Mouse (Mus musculus) cortical plate, adult 2 months (tissue): ENCODE measurements around the gene Clic4. TPM values are rescaled to one million over a fixed set of nuclear protein-coding genes. Genes with fewer than 3 reads are reported as not detected.

ENCODE experiments used
- H3K27ac ChIP-seq: fragments of 200-500 bp; 2 replicates; pipeline ENCODE4 v1.5.1; 2012; ENCODE audit warnings: low read length, control low read depth, inconsistent platforms; ENCODE audit not compliant: insufficient read depth
- H3K4me1 ChIP-seq: fragments of 200-500 bp; 2 replicates; pipeline ENCODE4 v1.6.1; 2011; ENCODE audit warnings: low read length; ENCODE audit not compliant: control insufficient read depth, insufficient read depth
- H3K4me3 ChIP-seq: fragments of 200-500 bp; 2 replicates; pipeline ENCODE4 v1.5.1; 2011; ENCODE audit warnings: mild to moderate bottlenecking, low read length, control low read depth; ENCODE audit not compliant: insufficient read depth
- CTCF ChIP-seq: fragments of 200-500 bp; IDR thresholded peaks from 2 replicates; pipeline ENCODE4 v1.5.1; 2011; ENCODE audit warnings: mild to moderate bottlenecking, control low read depth, low read length; ENCODE audit not compliant: insufficient read depth; ENCODE audit errors: extremely low read depth
- POLR2A ChIP-seq: fragments of 200-500 bp; IDR thresholded peaks from 2 replicates; pipeline ENCODE4 v1.6.1; 2011; ENCODE audit warnings: mild to moderate bottlenecking, low read length, control low read depth; ENCODE audit not compliant: insufficient read depth; ENCODE audit errors: extremely low read depth
- polyA plus RNA-seq: library from polyadenylated mRNA; depleted of rRNA; stranded (reverse); fragments of >200 nt; gene quantifications from 2 replicates; pipeline ENCODE4 v1.2.3, GENCODE M21; 2012

Gene Clic4
- polyA plus RNA-seq, 1 experiment, result 65.8 TPM

- Histone ChIP-seq H3K4me3 (no peak overlapping the region), H3K27ac (no peak overlapping the region)
- no peak for TF ChIP-seq POLR2A
- no peak for TF ChIP-seq CTCF
Measured at GRCm38 (mm10) chr4:135309726-135310125, 37.1 kb upstream of the Clic4 start.

GRCm38 (mm10) chr4:135309112-135309659 is 36.6 kb upstream of the Clic4 start:
- H3K4me3 ChIP-seq, result no peak overlapping the region
- TF ChIP-seq POLR2A (no peak), CTCF (no peak)
- H3K4me1 ChIP-seq, result peaks cover 2% of the 10 kb centered on the region; the same call in 1 of the 2 replicates
- H3K27ac ChIP-seq, result no peak overlapping the region

More at GRCm38 (mm10) chr4:135309726-135310125, 37.1 kb upstream of the Clic4 start:
- peaks cover 2% of the 10 kb centered on the region; the same call in 1 of the 2 replicates for H3K4me1 ChIP-seq

GRCm38 (mm10) chr4:135306971-135307632 is 34.5 kb upstream of the Clic4 start:
- Histone ChIP-seq H3K4me3 (no peak overlapping the region), H3K4me1 (no peaks in the 10 kb centered on the region), H3K27ac (peak overlapping the region; percentile 55; the same call in 1 of the 2 replicates)
- no peak for TF ChIP-seq CTCF
- no peak for TF ChIP-seq POLR2A

GRCm38 (mm10) chr4:135306533-135306932 is 33.9 kb upstream of the Clic4 start:
- H3K4me1 ChIP-seq, result no peaks in the 10 kb centered on the region
- TF ChIP-seq CTCF, result no peak
- no peak for TF ChIP-seq POLR2A
- H3K4me3 ChIP-seq, result no peak overlapping the region
- H3K27ac ChIP-seq, result peak overlapping the region; percentile 55; the same call in 1 of the 2 replicates

- no peak overlapping the region for H3K4me3 ChIP-seq
- H3K4me1 ChIP-seq, result no peaks in the 10 kb centered on the region
- TF ChIP-seq POLR2A (no peak), CTCF (no peak)
- no peak overlapping the region for H3K27ac ChIP-seq
Measured at GRCm38 (mm10) chr4:135302261-135302660, 29.6 kb upstream of the Clic4 start.

- Histone ChIP-seq H3K4me3 (no peak overlapping the region), H3K27ac (no peak overlapping the region), H3K4me1 (no peaks in the 10 kb centered on the region)
- no peak for TF ChIP-seq CTCF
- no peak for TF ChIP-seq POLR2A
Measured at GRCm38 (mm10) chr4:135301166-135301565, 28.6 kb upstream of the Clic4 start.

- TF ChIP-seq POLR2A, result no peak
- no peak for TF ChIP-seq CTCF
- H3K27ac ChIP-seq, result no peak overlapping the region
- H3K4me1 ChIP-seq, result no peaks in the 10 kb centered on the region
- no peak overlapping the region for H3K4me3 ChIP-seq
Measured at GRCm38 (mm10) chr4:135300248-135301041, 27.8 kb upstream of the Clic4 start.

GRCm38 (mm10) chr4:135298680-135299079 is 26.1 kb upstream of the Clic4 start:
- H3K27ac ChIP-seq, result 0 out of 2 replicates have a peak overlapping the region, but pooled peaks have one; percentile 16
- TF ChIP-seq POLR2A (no peak), CTCF (no peak)
- no peaks in the 10 kb centered on the region for H3K4me1 ChIP-seq
- H3K4me3 ChIP-seq, result no peak overlapping the region

- Histone ChIP-seq H3K4me1 (no peaks in the 10 kb centered on the region), H3K27ac (peak overlapping the region; percentile 85), H3K4me3 (no peak overlapping the region)
- TF ChIP-seq CTCF (no peak), POLR2A (no peak)
Measured at GRCm38 (mm10) chr4:135297931-135298546, 25.4 kb upstream of the Clic4 start.
